Mouse (Mus musculus): ENCODE results near the gene Fchsd2.
"Not testable (repeated sequence)": the region's sequence is repeated elsewhere in the genome, so short reads cannot be mapped to it uniquely, and the experiment has no call there.

The Fchsd2 gene

DNA sequence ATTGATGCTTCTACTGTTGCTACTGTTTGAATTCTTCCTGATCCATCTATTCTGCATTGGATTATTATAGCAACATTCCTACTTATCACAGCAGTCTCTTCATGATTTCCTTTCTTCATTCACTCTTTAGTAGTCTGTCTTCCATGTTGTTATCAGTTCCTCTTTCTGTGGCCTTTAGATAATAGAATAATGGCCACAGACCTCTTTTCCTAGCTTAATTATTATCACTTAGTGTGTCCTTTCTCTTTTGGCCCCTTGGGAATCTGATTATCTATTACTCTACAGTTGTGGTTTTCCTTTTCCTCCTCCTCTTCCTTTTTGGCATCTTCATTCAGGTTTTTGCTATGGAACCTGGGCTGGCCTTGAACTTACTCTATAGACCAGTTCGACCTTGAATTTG is 21.7 kb downstream of the Fchsd2 start:
- DNase-seq: no peak

DNA sequence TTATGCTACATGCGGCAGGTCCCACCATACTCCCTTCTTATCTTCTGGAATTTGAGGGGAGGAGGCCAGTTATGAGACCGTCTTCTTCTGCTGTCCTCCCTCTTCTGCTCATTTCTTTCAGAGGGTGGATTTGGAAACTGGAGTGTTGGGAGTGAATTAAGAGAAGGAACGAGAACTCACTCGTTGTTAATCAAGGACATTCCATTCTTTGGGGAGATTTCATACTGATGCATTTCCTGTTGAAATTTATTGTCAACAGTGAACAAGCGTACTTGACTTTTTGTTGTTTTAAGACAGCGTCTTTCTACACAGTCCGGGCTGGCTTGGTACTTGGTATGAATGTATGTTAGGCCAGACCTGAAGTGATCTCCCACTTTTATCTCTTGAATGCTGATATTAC is 26.7 kb downstream of the Fchsd2 start:
- DNase-seq: no peak

DNA sequence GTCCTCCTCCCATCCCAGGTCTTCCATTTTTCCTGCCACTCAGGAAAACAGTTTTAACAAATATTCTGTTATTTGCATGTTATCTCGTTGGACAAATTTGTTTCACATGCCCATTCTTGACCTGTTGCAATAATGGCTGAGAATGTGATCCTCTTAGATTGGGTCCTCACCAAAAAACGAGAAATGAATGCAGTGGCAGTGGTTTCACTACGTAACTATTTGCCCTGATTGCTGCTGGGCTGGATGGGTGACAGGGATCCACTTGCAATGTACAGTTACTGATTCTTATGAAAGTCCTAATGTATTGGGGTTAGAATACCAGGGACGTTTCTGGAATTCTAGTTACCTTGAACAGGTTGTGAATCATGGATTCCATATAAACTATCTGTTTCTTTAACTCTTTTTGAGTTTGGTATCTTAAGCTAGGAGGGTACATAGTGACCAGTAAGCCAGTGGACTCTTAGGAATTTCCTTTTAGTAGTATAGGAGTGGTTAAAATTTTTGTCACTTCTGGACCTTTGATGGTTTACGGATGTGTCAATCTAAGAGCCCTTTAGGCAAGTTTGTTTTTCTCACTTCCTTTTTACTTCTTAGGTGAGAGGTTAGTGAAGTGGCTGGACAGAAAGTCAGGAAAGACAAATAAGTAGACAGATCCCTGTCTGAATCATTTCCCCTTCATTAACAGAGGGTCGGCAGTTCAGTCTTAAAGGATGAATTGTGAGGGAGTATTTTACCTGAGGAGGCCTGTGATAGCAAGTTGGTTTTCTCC is 31.1 kb downstream of the Fchsd2 start:
- no peak for DNase-seq

DNA sequence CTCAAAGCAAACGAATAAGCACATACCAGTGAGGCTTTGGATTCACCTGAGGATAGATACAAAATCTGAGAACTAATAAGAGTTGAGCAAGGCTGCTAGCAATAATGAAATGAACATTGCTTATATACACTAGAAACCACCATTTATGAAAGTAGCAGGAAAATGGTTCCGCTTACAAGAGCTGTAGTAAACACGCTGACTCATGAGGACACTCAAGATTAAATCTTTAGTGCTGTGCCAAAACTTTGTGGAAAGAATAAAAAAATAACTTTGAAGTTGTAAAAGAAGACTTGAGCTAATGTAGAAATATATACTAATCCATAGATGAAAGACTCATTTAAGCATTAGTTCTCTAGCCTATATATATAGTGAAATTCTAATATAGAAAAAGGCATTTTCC is 35.1 kb downstream of the Fchsd2 start:
- no peak for DNase-seq

DNA sequence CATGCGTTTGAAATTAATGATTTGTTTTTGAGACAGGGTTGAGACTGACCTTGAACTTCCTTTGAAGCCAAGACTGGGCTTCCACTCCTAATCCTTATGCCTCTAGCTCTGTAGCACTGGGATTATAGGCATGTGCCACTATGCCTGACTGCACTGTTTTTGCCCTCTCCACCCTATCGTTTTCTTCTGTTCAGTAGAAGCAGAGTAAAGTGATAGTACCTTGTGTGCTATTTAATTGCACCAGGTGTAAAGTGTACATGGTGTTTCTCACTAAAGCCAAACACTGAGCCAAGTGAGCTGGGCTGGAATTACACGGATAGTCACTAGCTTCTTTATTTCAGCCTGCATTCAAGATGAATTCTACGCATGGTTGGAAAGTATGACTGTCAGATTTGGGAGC is 35.9 kb downstream of the Fchsd2 start:
- DNase-seq: no peak

DNA sequence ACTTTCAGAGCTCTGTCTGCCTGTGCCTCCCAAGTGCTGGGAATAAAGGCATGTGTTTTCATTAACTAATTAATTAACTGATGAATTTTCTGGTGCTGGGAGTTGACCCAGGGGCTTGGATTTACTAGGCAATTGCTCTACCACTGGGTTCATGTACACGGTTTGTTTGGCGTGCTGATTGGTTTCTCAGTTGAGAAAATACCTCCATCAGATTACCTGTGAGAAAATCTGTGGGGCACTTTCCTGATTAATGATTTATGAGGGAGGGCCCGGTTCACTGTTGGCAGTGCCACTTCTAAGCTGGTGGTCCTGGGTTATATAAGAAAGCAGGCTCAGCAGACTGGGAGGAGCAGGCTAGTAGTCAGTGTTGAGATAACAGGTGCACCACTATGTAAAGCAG is 38.0 kb downstream of the Fchsd2 start:
- DNase-seq: no peak

DNA sequence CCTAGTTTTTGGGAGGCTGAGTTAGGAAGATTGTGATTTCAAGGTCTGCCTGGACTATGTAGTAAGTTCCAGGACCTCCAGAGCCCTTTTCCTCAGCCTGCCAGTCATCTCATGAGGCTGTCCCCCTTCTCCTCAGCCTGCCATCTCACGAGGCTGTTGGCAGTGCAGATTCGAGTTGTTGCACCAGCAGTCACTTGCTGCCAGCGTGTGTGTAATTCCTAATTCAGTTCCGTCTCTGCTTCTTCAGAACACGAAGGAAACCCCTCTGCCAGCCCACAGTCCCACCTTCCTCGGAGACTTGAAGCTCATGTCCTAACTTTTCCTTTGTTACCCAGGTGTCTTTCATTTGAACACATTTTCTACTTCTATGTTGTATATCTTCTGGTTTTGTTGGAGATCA is 38.6 kb downstream of the Fchsd2 start:
- no peak for DNase-seq

DNA sequence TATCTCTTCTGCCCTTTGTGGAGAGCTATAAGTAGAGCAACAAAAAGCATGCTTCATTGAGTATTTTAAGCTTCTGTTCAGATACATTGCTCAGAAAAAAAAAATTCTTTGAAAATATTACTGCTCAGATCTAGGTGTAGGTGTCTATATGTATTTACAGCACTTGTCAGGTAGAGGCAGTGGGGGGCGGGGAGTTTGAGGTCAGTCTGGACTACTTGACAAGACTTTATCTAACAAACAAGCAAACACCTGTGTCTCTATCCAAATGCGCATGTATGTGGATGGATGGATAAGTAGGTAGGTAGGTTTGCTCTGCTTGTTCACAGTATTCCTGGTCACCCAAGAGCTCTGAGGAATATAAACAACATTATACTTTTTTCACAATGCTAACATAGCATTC is 40.9 kb downstream of the Fchsd2 start:
- DNase-seq: no peak

DNA sequence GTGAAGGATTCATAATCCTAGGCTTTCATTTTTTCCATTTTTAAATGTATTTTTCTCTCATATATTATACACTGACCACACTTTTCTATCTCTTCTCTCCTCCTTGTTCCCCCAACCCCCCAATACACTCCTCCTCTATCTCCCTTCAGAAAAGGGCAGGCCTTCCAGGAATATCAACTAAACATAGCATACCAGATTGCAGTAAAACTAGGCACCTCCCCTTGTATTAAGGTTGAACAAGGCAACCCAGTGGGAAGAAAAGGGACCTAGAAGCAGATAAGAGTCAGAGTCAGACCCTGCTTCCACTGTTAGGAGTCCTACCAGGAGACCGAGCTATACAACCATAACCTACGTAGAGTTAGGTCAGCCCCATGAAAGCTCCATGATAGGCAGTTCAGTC is 41.5 kb downstream of the Fchsd2 start:
- DNase-seq: no peak

DNA sequence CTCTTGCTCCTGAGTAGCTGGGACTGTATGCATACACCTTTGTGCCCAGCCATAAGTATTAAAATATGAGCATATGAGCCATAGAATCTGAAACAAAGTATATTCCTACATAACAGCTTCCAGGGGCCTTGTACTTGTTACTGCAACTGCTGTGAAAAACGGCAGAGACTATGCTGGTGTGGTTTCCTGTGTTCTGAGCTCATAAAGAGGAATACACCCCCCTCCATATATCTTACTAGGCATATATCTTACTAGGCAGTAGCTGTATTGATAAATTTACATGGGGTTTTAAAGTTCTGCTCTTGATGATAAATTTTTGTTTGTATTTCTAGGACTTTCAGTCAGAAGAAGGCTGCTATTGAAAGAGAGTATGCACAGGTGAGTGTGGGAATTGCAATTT is 46.2 kb downstream of the Fchsd2 start:
- no peak for DNase-seq

DNA sequence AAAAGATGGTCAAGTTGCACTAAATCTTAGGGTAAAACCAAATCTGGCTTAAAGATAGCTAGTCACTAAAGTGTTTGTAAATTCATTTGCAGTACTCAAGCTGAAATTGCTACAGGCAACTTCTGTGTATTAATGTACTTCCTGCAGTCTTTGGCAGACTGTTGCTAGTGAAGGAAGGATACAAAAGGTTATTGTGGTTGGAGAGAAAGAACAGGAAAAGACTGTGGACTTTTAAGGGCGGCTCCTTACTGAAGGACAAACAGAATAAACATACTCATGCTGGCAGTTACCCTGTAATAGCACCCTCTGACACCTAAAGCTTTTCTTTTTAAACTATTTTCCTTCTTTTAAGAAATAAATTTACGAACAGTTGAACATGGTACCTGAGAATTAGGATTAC is 50.2 kb downstream of the Fchsd2 start:
- DNase-seq: peak; percentile 59

DNA sequence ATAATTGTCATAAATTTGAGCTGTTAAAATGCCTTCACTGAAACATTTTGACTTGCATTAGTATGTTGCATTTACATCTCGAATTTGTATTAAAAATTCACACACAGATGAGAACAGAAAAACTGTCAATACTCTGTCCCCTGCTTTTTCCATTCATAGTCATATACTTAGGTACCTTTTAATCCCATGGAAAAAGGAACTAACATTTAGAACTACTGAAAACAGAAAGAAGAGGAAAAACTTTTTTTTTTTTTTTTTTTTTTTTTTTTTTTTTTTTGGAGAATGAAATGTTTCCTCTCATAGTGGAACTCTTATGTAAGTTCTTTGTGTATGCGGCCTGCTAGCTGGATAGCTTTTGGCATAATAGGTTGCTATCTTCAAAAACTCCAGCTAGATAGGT is 51.6 kb downstream of the Fchsd2 start:
- DNase-seq: no peak

DNA sequence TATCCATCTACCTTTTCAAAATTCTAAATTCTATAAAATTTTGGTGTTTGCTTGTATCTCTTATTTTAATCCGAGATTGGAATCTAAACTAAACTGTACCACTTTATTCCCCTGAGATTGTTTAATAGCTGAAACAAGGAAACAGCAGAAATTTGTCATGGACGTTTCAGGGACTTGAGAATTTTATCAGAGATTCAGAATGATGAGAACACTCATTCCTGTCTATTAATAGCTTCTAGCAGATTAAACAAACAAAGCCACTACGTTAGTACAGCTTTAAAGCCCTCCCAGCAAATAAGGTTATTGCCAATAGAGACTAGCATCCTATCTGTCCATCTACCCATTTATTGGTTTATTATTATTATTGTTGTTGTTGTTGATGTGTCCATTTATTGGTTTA is 56.4 kb downstream of the Fchsd2 start:
- no peak for DNase-seq

DNA sequence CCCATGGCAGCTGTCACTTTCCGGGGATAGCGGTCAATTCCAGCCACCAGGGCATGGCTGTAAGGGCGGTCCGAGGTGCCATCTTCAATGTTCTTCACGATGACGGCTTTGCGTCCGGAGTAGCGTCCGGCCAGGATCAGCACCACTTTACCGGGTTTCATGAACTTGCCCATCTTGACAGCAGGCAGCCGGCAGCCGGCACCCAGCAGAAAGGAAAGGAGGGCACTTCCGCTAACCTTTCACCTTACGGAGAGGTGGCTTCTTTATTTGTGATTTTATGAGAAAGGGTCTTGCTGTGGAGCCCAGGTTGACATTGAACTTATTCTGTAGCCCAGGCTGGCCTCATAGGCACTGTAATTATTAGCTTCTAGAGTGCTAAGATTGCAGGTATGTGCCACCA is 62.2 kb downstream of the Fchsd2 start:
- not testable (repeated sequence) for DNase-seq

DNA sequence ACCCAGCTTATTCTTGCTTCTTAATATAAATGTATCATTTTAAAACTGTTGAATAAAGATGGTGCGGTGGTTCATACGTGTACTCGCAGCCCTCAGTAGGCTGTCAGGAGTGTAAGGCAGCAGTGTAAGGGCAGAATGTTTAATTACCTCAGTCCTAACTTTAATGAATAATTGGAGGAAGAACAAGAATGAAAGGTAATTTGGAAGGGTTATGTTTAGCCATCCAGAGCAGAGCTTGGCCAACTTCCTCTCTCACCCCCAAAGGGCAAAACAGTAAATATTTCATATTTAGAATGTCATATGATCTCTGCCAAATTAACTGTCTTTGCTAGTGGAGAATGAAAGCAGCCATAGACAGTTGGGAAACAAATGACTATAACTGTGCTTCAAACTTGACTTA is 62.6 kb downstream of the Fchsd2 start:
- DNase-seq: no peak

DNA sequence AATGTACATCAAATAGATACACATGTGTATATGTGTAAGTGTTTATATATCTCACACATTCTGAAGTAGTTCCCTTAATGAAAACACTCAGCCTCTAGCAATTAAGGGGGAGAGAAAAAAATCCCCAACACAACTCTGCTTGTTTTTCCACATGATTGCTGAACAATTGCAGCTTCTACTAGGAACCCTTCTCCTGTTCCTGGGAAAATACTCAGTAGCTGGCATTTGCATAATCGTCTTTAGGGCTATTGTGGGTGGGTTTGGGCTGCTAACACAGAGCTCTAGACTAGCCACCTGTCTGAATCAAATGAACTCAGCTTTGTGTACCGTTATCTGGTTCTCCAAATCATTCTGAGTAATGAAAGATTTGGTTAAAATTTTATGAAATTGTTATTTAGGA is 67.6 kb downstream of the Fchsd2 start:
- DNase-seq: no peak

DNA sequence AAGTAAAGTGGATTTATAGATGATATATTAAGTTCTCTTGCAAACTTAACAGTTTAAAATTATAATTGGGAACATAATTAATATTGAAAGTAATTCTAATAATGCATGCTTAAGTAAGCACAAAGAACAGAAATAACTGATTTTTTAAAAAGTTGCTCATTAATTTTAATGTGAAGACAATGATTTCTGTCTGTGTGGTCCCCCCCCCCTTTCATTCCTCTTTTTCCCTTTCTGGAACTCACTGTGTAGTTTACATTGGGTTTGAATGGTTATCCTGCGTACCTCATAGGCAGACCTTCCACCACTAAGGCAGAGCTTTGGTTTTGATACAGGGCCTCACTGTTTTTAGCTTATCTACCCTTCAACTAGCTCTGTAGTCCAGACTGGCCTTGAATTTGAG is 70.1 kb downstream of the Fchsd2 start:
- no peak for DNase-seq

DNA sequence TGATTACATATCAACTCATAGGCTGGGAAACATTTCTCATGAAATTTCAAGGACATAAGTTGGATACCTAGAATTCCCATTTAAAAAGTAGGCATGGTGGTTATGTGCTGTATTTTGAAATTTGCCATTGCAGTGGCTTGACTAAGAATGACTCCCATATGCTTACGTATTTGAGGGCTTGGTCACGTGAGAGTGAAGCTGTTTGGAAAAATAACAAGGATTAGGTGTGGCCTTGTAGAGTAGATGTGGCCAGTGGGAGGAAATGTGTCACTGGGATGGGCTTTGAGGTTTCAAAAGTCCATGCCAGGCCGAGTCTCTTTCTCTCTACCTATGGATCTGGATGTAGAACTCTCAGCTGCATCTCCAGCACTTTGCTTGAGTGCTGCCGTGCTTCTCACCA is 71.2 kb downstream of the Fchsd2 start:
- DNase-seq: no peak

DNA sequence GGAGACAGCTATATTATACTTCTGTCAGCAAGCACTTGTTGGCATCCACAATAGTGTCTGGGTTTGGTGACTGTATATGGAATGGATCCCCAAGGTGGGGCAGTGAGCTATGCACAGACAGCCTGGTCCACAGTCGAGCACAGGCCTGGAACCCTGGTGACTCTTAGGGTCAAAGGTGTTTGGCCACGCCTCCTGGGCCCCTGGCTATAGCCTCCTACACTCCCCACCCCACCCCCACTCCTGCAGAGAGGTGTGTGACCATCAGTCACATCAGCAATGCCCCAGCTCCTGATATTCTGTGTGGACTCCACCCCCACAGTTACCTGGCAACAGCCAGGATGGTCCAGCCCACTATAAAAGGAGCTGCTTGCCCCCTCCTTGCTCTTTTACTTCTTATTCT is 73.9 kb downstream of the Fchsd2 start:
- DNase-seq: no peak

DNA sequence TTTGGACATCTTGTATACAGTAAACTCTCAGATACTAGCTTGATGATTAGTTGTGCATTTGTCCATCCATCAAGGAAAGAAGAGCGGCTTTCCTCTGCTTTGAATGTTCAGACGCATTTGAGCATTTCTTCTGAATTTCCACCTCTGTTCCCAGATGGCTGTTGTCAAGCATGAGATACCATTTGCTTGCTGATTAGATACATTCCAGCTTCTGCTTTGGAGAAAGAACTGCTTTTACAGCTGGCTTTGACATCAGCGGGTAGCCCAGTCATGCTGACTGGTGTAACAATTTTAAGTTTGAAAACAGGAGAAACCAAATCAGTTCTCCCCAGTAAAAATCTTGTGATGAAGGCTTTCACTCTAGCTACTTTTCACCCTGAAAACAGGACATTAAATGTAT is 77.8 kb downstream of the Fchsd2 start:
- DNase-seq: peak; percentile 32

DNA sequence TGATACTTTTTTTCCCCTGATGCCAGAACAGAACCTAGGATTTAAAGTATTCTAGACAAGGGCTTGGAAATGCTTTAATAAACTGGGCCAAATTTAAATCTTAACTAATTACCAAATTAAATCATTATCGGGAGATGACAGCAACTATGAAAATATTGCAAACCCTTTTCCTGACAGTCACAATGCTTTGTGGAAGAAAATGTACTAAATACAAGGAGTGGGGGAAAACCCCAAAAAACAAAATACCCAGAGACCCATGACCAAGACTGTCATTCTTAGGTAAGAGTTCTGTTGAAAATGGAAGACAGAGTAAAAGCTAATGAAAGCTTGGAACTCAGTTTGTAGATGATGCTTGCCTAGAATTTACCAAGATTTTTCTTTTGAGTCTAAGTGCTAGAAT is 78.3 kb downstream of the Fchsd2 start:
- DNase-seq: no peak

DNA sequence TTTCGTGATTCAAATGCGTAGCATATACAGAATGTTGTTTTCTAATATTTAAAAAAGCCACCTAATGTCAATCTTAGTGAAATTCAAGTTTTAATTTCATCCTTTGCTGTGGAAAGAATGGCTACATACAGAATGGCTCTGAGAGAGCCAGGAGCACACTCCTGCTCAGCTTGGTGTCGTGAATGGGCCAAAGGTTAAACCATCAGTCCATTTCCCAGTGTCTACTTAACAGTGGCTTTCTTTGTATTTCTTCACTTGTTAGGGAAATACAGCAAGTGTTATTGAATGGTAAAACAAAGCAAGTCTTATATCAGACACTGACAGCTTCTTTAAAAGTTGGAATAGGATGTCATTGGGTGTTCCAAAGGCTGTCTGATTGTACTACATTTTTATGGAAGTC is 80.7 kb downstream of the Fchsd2 start:
- DNase-seq: no peak

DNA sequence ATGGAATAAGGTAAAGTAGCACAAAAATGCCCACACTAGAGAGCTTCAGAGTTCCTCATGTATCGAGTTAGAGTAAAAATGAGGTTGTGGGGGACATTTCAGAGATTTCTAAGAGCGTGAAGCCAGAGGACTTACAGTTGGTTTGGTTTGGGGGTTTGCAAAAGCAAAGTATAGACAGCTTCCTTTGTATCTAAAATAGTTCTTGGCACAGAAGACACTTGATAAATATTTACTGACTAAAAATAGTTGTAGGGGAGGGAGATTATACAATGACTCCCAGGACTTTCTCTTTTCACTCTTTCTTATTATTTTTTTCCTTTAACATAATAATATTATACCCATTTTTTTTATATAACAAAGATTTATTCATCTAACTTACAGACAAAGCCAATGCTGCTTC is 86.1 kb downstream of the Fchsd2 start:
- no peak for DNase-seq

DNA sequence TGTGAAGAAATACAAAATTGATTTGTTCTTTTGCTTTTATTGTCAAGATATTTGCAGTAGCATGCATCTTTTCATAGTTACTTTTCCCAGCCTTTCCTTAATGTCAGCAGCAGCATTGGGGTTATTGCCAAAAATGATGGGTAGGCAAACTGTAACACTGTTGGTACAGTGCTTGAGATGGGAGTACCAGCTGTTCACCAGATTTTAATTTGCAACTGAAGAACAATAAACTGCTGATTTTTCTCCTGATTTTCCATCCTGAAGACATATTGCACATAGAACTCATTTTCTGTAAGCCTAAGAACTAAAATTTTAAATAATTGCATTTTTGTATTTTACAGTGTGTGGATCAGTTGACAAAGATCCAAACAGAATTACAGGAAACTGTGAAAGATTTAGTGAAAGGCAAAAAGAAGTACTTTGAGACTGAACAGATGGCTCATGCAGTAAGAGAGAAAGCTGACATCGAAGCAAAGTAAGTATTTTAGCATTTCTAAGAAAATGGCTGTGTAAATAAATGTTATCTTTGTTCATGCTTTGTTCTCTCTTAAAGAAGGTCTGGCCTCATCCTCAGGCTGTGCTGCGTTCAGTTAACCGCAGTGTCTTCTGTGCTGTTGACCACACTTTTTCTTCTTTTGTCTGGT is 98.8 kb downstream of the Fchsd2 start:
- DNase-seq: no peak

DNA sequence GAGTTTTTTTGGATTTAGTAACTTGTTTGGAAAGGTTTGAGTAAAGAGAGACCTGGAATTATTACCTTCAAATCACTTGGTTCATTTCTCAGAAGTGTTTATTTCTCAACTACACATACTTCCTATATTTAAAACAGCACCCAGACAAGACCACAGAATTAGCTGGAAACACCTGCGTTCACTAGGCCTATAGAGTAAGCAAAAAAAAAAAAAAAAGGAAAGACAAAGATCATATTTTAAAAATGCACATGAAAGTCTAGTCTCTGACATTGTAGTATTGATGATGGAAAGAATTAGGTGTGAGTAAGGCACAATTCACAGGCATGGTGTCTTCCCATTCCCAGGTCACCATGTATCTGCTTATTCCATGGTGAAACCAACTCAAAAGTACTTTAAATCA is 118.2 kb downstream of the Fchsd2 start:
- no peak for DNase-seq

All from lung, postnatal 36 days (tissue).